Mouse (Mus musculus): Measurements from ENCODE around the gene Ltb4r1.

DNA sequence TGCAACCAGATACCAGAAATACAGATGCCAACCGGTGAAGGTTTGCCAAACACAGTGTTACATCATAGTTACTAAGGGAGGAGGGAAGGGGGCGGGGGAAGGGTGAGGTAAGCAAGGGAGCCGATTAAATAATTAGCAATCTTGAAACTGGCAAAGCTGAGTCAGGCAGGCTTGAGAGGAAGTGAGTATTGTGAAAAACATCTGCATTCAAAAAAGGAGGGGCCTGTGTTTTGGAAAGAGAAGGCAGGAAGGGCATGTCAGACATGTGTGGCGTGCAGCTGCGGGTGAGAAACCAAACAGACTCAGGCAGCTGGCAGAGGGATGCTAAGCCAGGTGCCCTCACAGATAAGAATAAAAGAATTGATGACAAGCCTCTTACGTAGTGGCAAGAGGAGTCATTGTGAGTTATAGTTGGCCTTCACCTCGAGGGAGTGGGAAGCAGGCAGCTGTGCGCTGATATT lies 41.3 kb upstream of the Ltb4r1 start:
- TF ChIP-seq CTCF (IDR thresholded peaks at IDR 0.05; ENCODE audit: extremely low read depth, insufficient read depth, low read length): no peak
- TF ChIP-seq POLR2A (IDR thresholded peaks at IDR 0.05; ENCODE audit: extremely low read depth, insufficient read depth, low read length): no peak
